In genomic region chr6:81795281-81795680, GRCm38 (mm10) we compare ENCODE assay signal across 17 mouse cellular contexts.
DNase-seq lines count a peak whose midpoint lies in the region; ATAC-seq and TF ChIP-seq lines count a peak whose summit lies in the region.
"Had no signal": no experiment of that assay in that cellular context is flagged by ENCODE, and none has a peak within 500 bp of the region (broad histone marks: within the 10 kb centered on the region; RNA-seq: fewer than 3 reads in every experiment).

No protein-coding gene starts in this region.

- TF ChIP-seq EP300 in liver, postnatal 0 days (IDR thresholded peaks at IDR 0.05; ENCODE audit: low read depth): no peak

- no peak overlapping the region for H3K9ac ChIP-seq in kidney, embryonic 14.5 days (ENCODE audit: low read depth, low read length)
- H3K9ac ChIP-seq in liver, postnatal 0 days (replicated peaks): no peak overlapping the region
- H3K9ac ChIP-seq: forebrain, embryonic 13.5 days; hindbrain, embryonic 13.5 days; limb, embryonic 12.5 days had no signal

- H3K4me3 ChIP-seq in kidney, embryonic 14.5 days (ENCODE audit: low read length): no peak overlapping the region
- H3K4me3 ChIP-seq in liver, postnatal 0 days (ENCODE audit: low read depth, low read length): no peak overlapping the region
- H3K4me3 ChIP-seq: forebrain, embryonic 13.5 days; hindbrain, embryonic 13.5 days; limb, embryonic 12.5 days had no signal

- DNase-seq in kidney, postnatal 4 days: peak; percentile 14 to 15
- DNase-seq in retina, embryonic 14.5 days (ENCODE audit: low spot score): peak; percentile 14
- DNase-seq in retina, postnatal 1 day: no peak
- DNase-seq in NIH3T3 (ENCODE audit: low read depth): peak; percentile 20
- DNase-seq in testis, postnatal 14 days (ENCODE audit: low spot score): peak; percentile 56
- DNase-seq in urinary bladder, postnatal 4 days (ENCODE audit: low spot score in 2 of 2): no peak
- DNase-seq in liver, postnatal 0 days: no peak
- DNase-seq: cerebellum, adult 11 months; heart, adult 18-20 months; kidney, adult 11 months; thymus, postnatal 14 days had no signal

- no peaks in the 10 kb centered on the region for H3K36me3 ChIP-seq in kidney, embryonic 14.5 days (ENCODE audit: control insufficient read depth, insufficient read depth, low read length)
- no peaks in the 10 kb centered on the region for H3K36me3 ChIP-seq in liver, postnatal 0 days (replicated peaks; ENCODE audit: insufficient read depth, low read length)
- H3K36me3 ChIP-seq: G1E; hindbrain, embryonic 13.5 days; limb, embryonic 12.5 days had no signal

- H3K4me1 ChIP-seq in kidney, embryonic 14.5 days (ENCODE audit: control insufficient read depth, insufficient read depth, low read length): no peaks in the 10 kb centered on the region
- H3K4me1 ChIP-seq in liver, postnatal 0 days (ENCODE audit: insufficient read depth): no peaks in the 10 kb centered on the region
- H3K4me1 ChIP-seq: forebrain, embryonic 13.5 days; limb, embryonic 12.5 days had no signal

- WGBS in kidney, embryonic 14.5 days: 81% methylated on average over 6 of the region's 6 CpGs
- WGBS in liver, postnatal 0 days (ENCODE audit: insufficient replicate concordance): 78% methylated on average over 6 of the region's 6 CpGs

- H3K4me2 ChIP-seq in kidney, embryonic 14.5 days (replicated peaks; ENCODE audit: low read depth, low read length): no peak overlapping the region
- H3K4me2 ChIP-seq in liver, postnatal 0 days (ENCODE audit: low read depth, low read length): no peak overlapping the region
- H3K4me2 ChIP-seq: forebrain, embryonic 13.5 days; hindbrain, embryonic 13.5 days; limb, embryonic 12.5 days had no signal

- TF ChIP-seq CTCF in liver, postnatal 0 days (IDR thresholded peaks at IDR 0.05; ENCODE audit: low read depth): no peak

- no peaks in the 10 kb centered on the region for H3K9me3 ChIP-seq in kidney, embryonic 14.5 days (ENCODE audit: control insufficient read depth, low read length)
- no peaks in the 10 kb centered on the region for H3K9me3 ChIP-seq in liver, postnatal 0 days (ENCODE audit: low read length)
- H3K9me3 ChIP-seq: forebrain, embryonic 13.5 days; hindbrain, embryonic 13.5 days; limb, embryonic 12.5 days had no signal

- no peaks in the 10 kb centered on the region for H3K27me3 ChIP-seq in kidney, embryonic 14.5 days (ENCODE audit: control insufficient read depth, insufficient read depth, low read length)
- H3K27me3 ChIP-seq in liver, postnatal 0 days (ENCODE audit: insufficient read depth, low read length): no peaks in the 10 kb centered on the region
- H3K27me3 ChIP-seq: forebrain, embryonic 13.5 days; hindbrain, embryonic 13.5 days; limb, embryonic 12.5 days had no signal

- H3K27ac ChIP-seq in kidney, embryonic 14.5 days (ENCODE audit: low read depth, low read length): no peak overlapping the region
- no peak overlapping the region for H3K27ac ChIP-seq in liver, postnatal 0 days (ENCODE audit: low read depth)
- H3K27ac ChIP-seq: forebrain, embryonic 13.5 days; hindbrain, embryonic 13.5 days; limb, embryonic 12.5 days had no signal

- no peak for ATAC-seq in kidney, embryonic 14.5 days (ENCODE audit: low FRiP score, low TSS enrichment)
- ATAC-seq in liver, postnatal 0 days: no peak
- ATAC-seq: forebrain, embryonic 13.5 days; midbrain, embryonic 16.5 days had no signal

Comparison
In these comparisons a context has a peak if more than half of its experiments do, and no peak if none do; other contexts are left out.
1. DNase-seq: peak in kidney, postnatal 4 days (2 of 2), retina, embryonic 14.5 days (single experiment), NIH3T3 (single experiment) and testis, postnatal 14 days (single experiment); none in retina, postnatal 1 day (single experiment), urinary bladder, postnatal 4 days (0 of 2) and liver, postnatal 0 days (single experiment).